Mouse (Mus musculus): Measurements from ENCODE around the gene Ppp1r2. TPM values are rescaled to one million over a fixed set of nuclear protein-coding genes. Genes with fewer than 3 reads are reported as not detected.

Gene Ppp1r2
- polyA plus RNA-seq, 1 experiment = 47.6 TPM

Other genes with a start within 250 kb of the Ppp1r2 start
- 5.6 and 5.8 TPM in 2 replicates for gene Xxylt1, start 193.8 kb downstream of the Ppp1r2 start, polyA plus RNA-seq (2012; ENCODE audit: insufficient read depth, insufficient read length, missing spikeins)
- gene Acap2, start 74.0 kb downstream of the Ppp1r2 start, polyA plus RNA-seq (2012; ENCODE audit: insufficient read depth, insufficient read length, missing spikeins) = 9.5 TPM in 2 replicates
- gene Apod, start 39.5 kb upstream of the Ppp1r2 start, polyA plus RNA-seq (2012; ENCODE audit: insufficient read depth, insufficient read length, missing spikeins) = 24.1 and 27.9 TPM in 2 replicates
- gene Bdh1, start 147.0 kb upstream of the Ppp1r2 start, polyA plus RNA-seq (2012; ENCODE audit: insufficient read depth, insufficient read length, missing spikeins) = not detected in 2 replicates